Mouse (Mus musculus) limb, embryonic 14.5 days (tissue): Measurements from ENCODE around the gene Samd10. TPM values are rescaled to one million over a fixed set of nuclear protein-coding genes. Genes with fewer than 3 reads are reported as not detected.

Source experiments
- ATAC-seq: fragments of 200-750 bp; cut with Nextera tagmentation; 2 replicates; pipeline ENCODE4 v1.8.0; 2017; ENCODE audit warnings: low read depth, moderate number of reproducible peaks, moderate TSS enrichment; ENCODE audit not compliant: low FRiP score
- DNase-seq: peaks from one replicate; pipeline ENCODE4 v3.0.0-alpha.2; 2015; ENCODE audit warnings: low spot score
- H3K27ac ChIP-seq: fragments of 300-500 bp; sonication (generic); replicated peaks from 2 replicates; pipeline ENCODE4 v1.5.1; 2014; ENCODE audit warnings: low read depth, mild to moderate bottlenecking, low read length, moderate library complexity, mixed read lengths
- H3K27me3 ChIP-seq: fragments of 300-500 bp; sonication (generic); 2 replicates; pipeline ENCODE4 v1.6.1; 2014; ENCODE audit warnings: low read length, mixed read lengths; ENCODE audit not compliant: control insufficient read depth, insufficient read depth
- H3K36me3 ChIP-seq: fragments of 300-500 bp; sonication (generic); 2 replicates; pipeline ENCODE4 v1.6.1; 2014; ENCODE audit warnings: mild to moderate bottlenecking, low read length, moderate library complexity, mixed read lengths; ENCODE audit not compliant: control insufficient read depth, insufficient read depth
- H3K4me1 ChIP-seq: fragments of 300-500 bp; sonication (generic); 2 replicates; pipeline ENCODE4 v1.6.1; 2014; ENCODE audit warnings: antibody characterized with exemption, low read length, mixed read lengths; ENCODE audit not compliant: control insufficient read depth, insufficient read depth
- H3K4me2 ChIP-seq: fragments of 300-500 bp; sonication (generic); replicated peaks from 2 replicates; pipeline ENCODE4 v1.6.1; 2014; ENCODE audit warnings: low read depth, mild to moderate bottlenecking, low read length, moderate library complexity; ENCODE audit not compliant: severe bottlenecking
- H3K4me3 ChIP-seq: fragments of 300-500 bp; sonication (generic); replicated peaks from 2 replicates; pipeline ENCODE4 v1.5.1; 2014; ENCODE audit warnings: low read length
- H3K9ac ChIP-seq: fragments of 300-500 bp; sonication (generic); 2 replicates; pipeline ENCODE4 v1.6.1; 2014; ENCODE audit warnings: mild to moderate bottlenecking, low read depth, low read length, moderate library complexity; ENCODE audit not compliant: severe bottlenecking
- H3K9me3 ChIP-seq: fragments of 300-500 bp; sonication (generic); 2 replicates; pipeline ENCODE4 v1.6.1; 2016; ENCODE audit warnings: low read length; ENCODE audit not compliant: control insufficient read depth
- POLR2A ChIP-seq: fragments of 200-500 bp; IDR thresholded peaks from 2 replicates; pipeline ENCODE4 v1.8.0; 2012; ENCODE audit warnings: inconsistent platforms, mild to moderate bottlenecking, moderate library complexity, borderline replicate concordance; ENCODE audit not compliant: insufficient read depth, insufficient read length; ENCODE audit errors: extremely low read depth
- WGBS: fragments of 180-500 bp; shearing (Covaris S2); extraction: QIAGEN DNeasy Blood & Tissue Kit; methylation state at CpG from one replicate; pipeline ENCODE4 v1.1.7; 2014; 5-methylcytosine and 5-hydroxymethylcytosine counted together
- microRNA-seq: library from miRNA; unstranded; fragments of <30 nt; microRNA quantifications from one replicate; pipeline ENCODE4, GENCODE M21; 2016
- polyA plus RNA-seq, 2 experiments: library from polyadenylated mRNA; depleted of rRNA in 1 of 2; stranded (reverse) in 1 of 2; unstranded in 1 of 2; fragments of >200 nt; fragmentation: Nextera tagmentation in 1 of 2; extraction: Ambion mirVana in 1 of 2; gene quantifications; 2 replicates each; pipeline versions ENCODE4 v1.2.1 to v1.2.3; 2012 to 2014

Gene Samd10
- polyA plus RNA-seq, 2 experiments, result 9.2 to 10.2 TPM

DNA sequence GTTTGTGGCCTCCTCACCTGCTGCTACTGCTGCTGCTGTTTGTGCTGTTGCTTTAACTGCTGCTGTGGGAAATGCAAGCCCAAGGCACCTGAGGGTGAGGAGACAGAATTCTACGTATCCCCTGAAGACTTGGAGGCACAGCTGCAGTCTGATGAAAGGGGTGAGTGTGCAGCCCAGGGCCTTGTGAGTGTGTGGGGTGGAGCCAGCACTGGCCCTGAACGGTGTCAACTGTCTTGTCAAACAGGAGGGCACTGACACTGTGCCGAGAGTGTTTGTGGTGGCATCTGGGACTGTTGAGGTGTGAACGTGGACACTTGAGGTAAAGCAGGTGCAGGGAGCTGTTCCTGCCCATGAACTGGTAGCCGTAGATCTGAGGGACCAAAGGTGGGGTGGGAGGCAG, 50.3 kb downstream of the Samd10 start:
- WGBS, result 85% methylated on average over 5 of the region's 5 CpGs
- Histone ChIP-seq H3K27me3 (no peaks in the 10 kb centered on the region), H3K9me3 (no peaks in the 10 kb centered on the region), H3K4me3 (no peak overlapping the region), H3K4me2 (no peak overlapping the region), H3K4me1 (no peaks in the 10 kb centered on the region), H3K27ac (no peak overlapping the region), H3K9ac (no peak overlapping the region), H3K36me3 (peaks cover 72% of the 10 kb centered on the region)
- no peak for DNase-seq
- no peak for ATAC-seq
- TF ChIP-seq POLR2A, result no peak

DNA sequence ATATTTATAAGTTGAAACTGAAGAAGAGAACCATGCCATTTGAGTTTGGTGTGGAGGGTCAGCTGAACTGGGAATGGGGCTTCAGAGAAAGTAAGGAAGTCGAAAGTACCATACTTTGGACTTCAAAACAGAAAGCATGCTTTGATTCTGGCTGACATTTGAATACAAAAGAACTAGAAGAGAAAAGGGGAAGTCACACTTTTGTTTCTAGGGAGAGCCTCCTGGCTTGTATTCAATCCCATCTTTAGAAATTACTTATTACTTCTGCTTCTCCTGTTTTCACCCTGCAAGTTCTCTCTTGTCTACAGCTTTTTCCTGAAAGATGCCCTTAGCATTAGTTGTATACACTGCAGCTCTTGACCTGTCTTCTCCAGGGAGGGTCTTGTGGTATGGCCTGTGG, 50.8 kb downstream of the Samd10 start:
- H3K36me3 ChIP-seq, result peaks cover 72% of the 10 kb centered on the region
- TF ChIP-seq POLR2A, result no peak
- ATAC-seq (no peak), DNase-seq (no peak)
- no peak overlapping the region for H3K27ac ChIP-seq
- 89% methylated on average over 1 of the region's 1 CpGs for WGBS
- no peaks in the 10 kb centered on the region for H3K4me1 ChIP-seq
- H3K27me3 ChIP-seq, result no peaks in the 10 kb centered on the region
- H3K4me2 ChIP-seq, result no peak overlapping the region
- H3K9me3 ChIP-seq, result no peaks in the 10 kb centered on the region
- H3K4me3 ChIP-seq, result no peak overlapping the region
- no peak overlapping the region for H3K9ac ChIP-seq

DNA sequence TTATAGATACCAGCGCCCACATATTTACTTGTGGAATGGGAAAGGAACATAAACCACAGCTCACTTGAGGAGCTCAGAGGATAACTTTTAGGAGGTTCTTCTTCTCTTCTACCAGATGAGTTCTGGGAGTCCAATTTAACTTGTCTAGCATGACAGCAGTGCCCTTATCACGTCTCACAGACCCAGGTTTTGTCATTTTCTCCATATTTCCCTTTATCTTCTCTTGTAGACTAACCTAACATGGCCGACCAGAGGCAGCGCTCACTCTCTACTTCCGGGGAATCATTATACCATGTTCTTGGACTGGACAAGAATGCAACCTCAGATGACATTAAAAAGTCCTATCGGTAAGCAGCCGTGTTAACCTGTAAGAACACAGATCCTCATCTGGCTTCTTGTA, 52.9 kb downstream of the Samd10 start:
- no peaks in the 10 kb centered on the region for H3K27me3 ChIP-seq
- H3K4me2 ChIP-seq, result no peak overlapping the region
- no peak overlapping the region for H3K27ac ChIP-seq
- no peaks in the 10 kb centered on the region for H3K9me3 ChIP-seq
- H3K4me1 ChIP-seq, result no peaks in the 10 kb centered on the region
- ATAC-seq (no peak), DNase-seq (no peak)
- peaks cover 60% of the 10 kb centered on the region for H3K36me3 ChIP-seq
- H3K9ac ChIP-seq, result no peak overlapping the region
- WGBS, result 94% methylated on average over 7 of the region's 7 CpGs
- no peak for TF ChIP-seq POLR2A
- no peak overlapping the region for H3K4me3 ChIP-seq

Small RNAs within 50 kb of the gene (microRNA-seq; reads per million reads assigned to microRNA genes)
- gene Mir7006, result not detected

Other genes starting within 250 kb of the Samd10 start
- gene Zgpat, start 234.3 kb downstream of the Samd10 start, polyA plus RNA-seq (2012; rRNA removed), result 57.4 and 67.9 TPM in 2 replicates
- gene Zgpat, start 234.3 kb downstream of the Samd10 start, polyA plus RNA-seq (2014; fragmentation: Nextera tagmentation; extraction: Ambion mirVana), result 37.3 and 47.6 TPM in 2 replicates
- gene Arfrp1, start 233.8 kb downstream of the Samd10 start, polyA plus RNA-seq (2012; rRNA removed), result 81.0 and 89.9 TPM in 2 replicates
- 50.0 and 54.7 TPM in 2 replicates for gene Arfrp1, start 233.8 kb downstream of the Samd10 start, polyA plus RNA-seq (2014; fragmentation: Nextera tagmentation; extraction: Ambion mirVana)
- gene Lime1, start 219.1 kb downstream of the Samd10 start, polyA plus RNA-seq (2012; rRNA removed), result 63.3 and 84.7 TPM in 2 replicates
- gene Lime1, start 219.1 kb downstream of the Samd10 start, polyA plus RNA-seq (2014; fragmentation: Nextera tagmentation; extraction: Ambion mirVana), result 21.3 and 26.8 TPM in 2 replicates
- gene Zbtb46, start 139.8 kb downstream of the Samd10 start, polyA plus RNA-seq (2012; rRNA removed), result 3.8 and 4.4 TPM in 2 replicates
- gene Zbtb46, start 139.8 kb downstream of the Samd10 start, polyA plus RNA-seq (2014; fragmentation: Nextera tagmentation; extraction: Ambion mirVana), result 4.3 and 4.4 TPM in 2 replicates
- not detected in 2 replicates for gene Abhd16b, start 106.0 kb downstream of the Samd10 start, polyA plus RNA-seq (2012; rRNA removed)
- not detected in 2 replicates for gene Abhd16b, start 106.0 kb downstream of the Samd10 start, polyA plus RNA-seq (2014; fragmentation: Nextera tagmentation; extraction: Ambion mirVana)
- 108 and 123 TPM in 2 replicates for gene Tpd52l2, start 102.1 kb downstream of the Samd10 start, polyA plus RNA-seq (2012; rRNA removed)
- 172 and 177 TPM in 2 replicates for gene Tpd52l2, start 102.1 kb downstream of the Samd10 start, polyA plus RNA-seq (2014; fragmentation: Nextera tagmentation; extraction: Ambion mirVana)
- 72.5 and 91.8 TPM in 2 replicates for gene Dnajc5, start 78.7 kb downstream of the Samd10 start, polyA plus RNA-seq (2012; rRNA removed)
- gene Dnajc5, start 78.7 kb downstream of the Samd10 start, polyA plus RNA-seq (2014; fragmentation: Nextera tagmentation; extraction: Ambion mirVana), result 75.7 and 85.5 TPM in 2 replicates
- gene Uckl1, start 14.3 kb downstream of the Samd10 start, polyA plus RNA-seq (2012; rRNA removed), result 130 and 165 TPM in 2 replicates
- 41.2 and 46.3 TPM in 2 replicates for gene Uckl1, start 14.3 kb downstream of the Samd10 start, polyA plus RNA-seq (2014; fragmentation: Nextera tagmentation; extraction: Ambion mirVana)
- gene Prpf6, start 7.3 kb downstream of the Samd10 start, polyA plus RNA-seq (2012; rRNA removed), result 29.7 and 41.6 TPM in 2 replicates
- 57.9 and 64.2 TPM in 2 replicates for gene Prpf6, start 7.3 kb downstream of the Samd10 start, polyA plus RNA-seq (2014; fragmentation: Nextera tagmentation; extraction: Ambion mirVana)
- 102 and 117 TPM in 2 replicates for gene Zfp512b, start 6.4 kb downstream of the Samd10 start, polyA plus RNA-seq (2012; rRNA removed)
- gene Zfp512b, start 6.4 kb downstream of the Samd10 start, polyA plus RNA-seq (2014; fragmentation: Nextera tagmentation; extraction: Ambion mirVana), result 58.8 and 59.5 TPM in 2 replicates
- 0.23 and 0.63 TPM in 2 replicates for gene Gm29797, start 57.8 kb upstream of the Samd10 start, polyA plus RNA-seq (2012; rRNA removed)
- gene Gm29797, start 57.8 kb upstream of the Samd10 start, polyA plus RNA-seq (2014; fragmentation: Nextera tagmentation; extraction: Ambion mirVana), result 0.37 and 0.52 TPM in 2 replicates
- gene Sox18, start 72.4 kb upstream of the Samd10 start, polyA plus RNA-seq (2012; rRNA removed), result 49.8 and 66.4 TPM in 2 replicates
- gene Sox18, start 72.4 kb upstream of the Samd10 start, polyA plus RNA-seq (2014; fragmentation: Nextera tagmentation; extraction: Ambion mirVana), result 36.2 and 37.8 TPM in 2 replicates
- 53.8 and 57.1 TPM in 2 replicates for gene Tcea2, start 81.1 kb upstream of the Samd10 start, polyA plus RNA-seq (2012; rRNA removed)
- 27.1 and 32.9 TPM in 2 replicates for gene Tcea2, start 81.1 kb upstream of the Samd10 start, polyA plus RNA-seq (2014; fragmentation: Nextera tagmentation; extraction: Ambion mirVana)
- 124 and 151 TPM in 2 replicates for gene Rgs19, start 94.8 kb upstream of the Samd10 start, polyA plus RNA-seq (2012; rRNA removed)
- gene Rgs19, start 94.8 kb upstream of the Samd10 start, polyA plus RNA-seq (2014; fragmentation: Nextera tagmentation; extraction: Ambion mirVana), result 92.8 and 99.6 TPM in 2 replicates
- not detected in 2 replicates for gene Lkaaear1, start 99.2 kb upstream of the Samd10 start, polyA plus RNA-seq (2012; rRNA removed)
- not detected in 2 replicates for gene Lkaaear1, start 99.2 kb upstream of the Samd10 start, polyA plus RNA-seq (2014; fragmentation: Nextera tagmentation; extraction: Ambion mirVana)
- gene Oprl1, start 115.8 kb upstream of the Samd10 start, polyA plus RNA-seq (2012; rRNA removed), result 1.0 and 1.4 TPM in 2 replicates
- 0.30 and 0.84 TPM in 2 replicates for gene Oprl1, start 115.8 kb upstream of the Samd10 start, polyA plus RNA-seq (2014; fragmentation: Nextera tagmentation; extraction: Ambion mirVana)
- gene Myt1, start 164.1 kb upstream of the Samd10 start, polyA plus RNA-seq (2012; rRNA removed), result 0.41 and 0.85 TPM in 2 replicates
- not detected in 2 replicates for gene Myt1, start 164.1 kb upstream of the Samd10 start, polyA plus RNA-seq (2014; fragmentation: Nextera tagmentation; extraction: Ambion mirVana)
- gene Pcmtd2, start 238.6 kb upstream of the Samd10 start, polyA plus RNA-seq (2012; rRNA removed), result 39.1 and 39.2 TPM in 2 replicates
- gene Pcmtd2, start 238.6 kb upstream of the Samd10 start, polyA plus RNA-seq (2014; fragmentation: Nextera tagmentation; extraction: Ambion mirVana), result 29.4 and 33.4 TPM in 2 replicates